Mouse (Mus musculus): ENCODE results near the gene Stfa2.
"Not testable (repeated sequence)": the region's sequence is repeated elsewhere in the genome, so short reads cannot be mapped to it uniquely, and the experiment has no call there.

Gene Stfa2

GRCm38 (mm10) chr16:36408357-36408756 lies at the start of gene Stfa2:
Gene Stfa2 (minus strand): TSS chr16:36408457.
- no peak for DNase-seq (ENCODE audit: low read depth, low spot score)

GRCm38 (mm10) chr16:36455342-36455802 lies 47.1 kb upstream of the Stfa2 start, which contains the start of gene Stfa3:
Gene Stfa3 (minus strand): TSS chr16:36455392.
- no peak for DNase-seq (ENCODE audit: low read depth, low spot score)

GRCm38 (mm10) chr16:36420979-36421378 lies 12.7 kb upstream of the Stfa2 start:
- not testable (repeated sequence) for DNase-seq (ENCODE audit: low read depth, low spot score)

GRCm38 (mm10) chr16:36389060-36389459 lies 19.2 kb downstream of the Stfa2 start:
- DNase-seq (ENCODE audit: low read depth, low spot score) = no peak

GRCm38 (mm10) chr16:36367648-36368047 lies 40.6 kb downstream of the Stfa2 start, which contains the start of gene BC100530:
Gene BC100530 (minus strand): TSS chr16:36367748.
- not testable (repeated sequence) for DNase-seq (ENCODE audit: low read depth, low spot score)
